Mouse (Mus musculus) ES-E14 (cell line): ENCODE measurements at regions not wholly inside any gene's neighbourhood (a gene's known extent, or its start where the extent isn't known, plus 50 kb on each side); places are given as distances from the start of the nearest gene placed in this dataset.

ENCODE experiments used
- DNase-seq: peaks from one replicate; pipeline ENCODE4 v3.0.0-alpha.2; 2013; ENCODE audit warnings: low read depth, low spot score
- H3K27ac ChIP-seq: 2 replicates; pipeline ENCODE4 v1.5.1; 2012; ENCODE audit warnings: low read depth, mild to moderate bottlenecking, low read length, moderate library complexity, mixed read lengths; ENCODE audit not compliant: poor library complexity, insufficient read depth, severe bottlenecking
- H3K36me3 ChIP-seq: 2 replicates; pipeline ENCODE4 v1.6.1; 2012; ENCODE audit warnings: mild to moderate bottlenecking, low read length, moderate library complexity, mixed read lengths; ENCODE audit not compliant: control insufficient read depth, poor library complexity, insufficient read depth, severe bottlenecking
- H3K4me1 ChIP-seq, 2 experiments: fragments of 150-350 bp in 1 of 2; sonication (generic) in 1 of 2; 2 replicates each; pipeline ENCODE4 v1.6.1; 2012; ENCODE audit warnings: low read length in 2 of 2, mild to moderate bottlenecking in 1 of 2, mixed read lengths in 1 of 2; ENCODE audit not compliant: control insufficient read depth in 2 of 2, insufficient read depth in 2 of 2, poor library complexity in 1 of 2
- H3K4me3 ChIP-seq, 2 experiments: fragments of 150-350 bp in 1 of 2; sonication (generic) in 1 of 2; 2 replicates each; pipeline ENCODE4 v1.5.1; 2012; ENCODE audit warnings: low read length in 2 of 2, low read depth in 1 of 2, mild to moderate bottlenecking in 1 of 2, mixed read lengths in 1 of 2; ENCODE audit not compliant: insufficient read depth in 1 of 2, poor library complexity in 1 of 2, severe bottlenecking in 1 of 2
- H3K9ac ChIP-seq: 2 replicates; pipeline ENCODE4 v1.6.1; 2012; ENCODE audit warnings: low read depth, mild to moderate bottlenecking, low read length, mixed read lengths; ENCODE audit not compliant: poor library complexity, insufficient read depth, severe bottlenecking
- H3K9me3 ChIP-seq: fragments of 150-350 bp; sonication (generic); 2 replicates; pipeline ENCODE4 v1.6.1; 2012; ENCODE audit warnings: low read depth, mild to moderate bottlenecking, low read length; ENCODE audit not compliant: control insufficient read depth, insufficient read depth
- CHD2 ChIP-seq: IDR thresholded peaks from 2 replicates; pipeline ENCODE4 v1.6.1; 2014; ENCODE audit warnings: mild to moderate bottlenecking, low read depth, low read length, inconsistent platforms
- HCFC1 ChIP-seq: IDR thresholded peaks from 2 replicates; pipeline ENCODE4 v1.6.1; 2012; ENCODE audit warnings: low read length, inconsistent platforms, borderline replicate concordance; ENCODE audit not compliant: insufficient read depth
- MAFK ChIP-seq: IDR thresholded peaks from 2 replicates; pipeline ENCODE4 v1.6.1; 2014; ENCODE audit warnings: mild to moderate bottlenecking, low read depth, low read length, inconsistent platforms; ENCODE audit not compliant: insufficient read depth
- ZC3H11A ChIP-seq: IDR thresholded peaks from 2 replicates; pipeline ENCODE4 v1.6.1; 2012; ENCODE audit warnings: low read depth, mild to moderate bottlenecking, inconsistent platforms, low read length, borderline replicate concordance
- ZNF384 ChIP-seq: IDR thresholded peaks from 2 replicates; pipeline ENCODE4 v1.6.1; 2012; ENCODE audit warnings: low read depth, low read length, inconsistent platforms
- in situ Hi-C, 2 experiments: fragments of 600-800 bp; cut with MboI; formaldehyde crosslinking; loops; one replicate each; pipeline ENCODE4 v1.15.1; 2025; ENCODE audit warnings: low sequenced_read_pairs in 2 of 2, inconsistent platforms in 1 of 2; ENCODE audit not compliant: unreplicated experiment in 2 of 2

- no peak overlapping the region for H3K9ac ChIP-seq
- H3K36me3 ChIP-seq = no peaks in the 10 kb centered on the region
- in situ Hi-C loops = no loop called here
- H3K4me1 ChIP-seq = peaks cover 4 to 10% of the 10 kb centered on the region in 2 experiments; a peak in 3 of 4 replicates
- no peak overlapping the region for H3K4me3 ChIP-seq
- no peak for DNase-seq
- H3K27ac ChIP-seq = no peak overlapping the region; the same call in 1 of the 2 replicates
- TF ChIP-seq CHD2 = no peak
- peak; percentile 59; the same call in 1 of the 2 replicates for TF ChIP-seq ZNF384
- H3K9me3 ChIP-seq = no peaks in the 10 kb centered on the region
Observed at GRCm38 (mm10) chr13:60434221-60435210, 167.2 kb upstream of the Dapk1 start.

- TF ChIP-seq CHD2 = no peak
- TF ChIP-seq ZC3H11A = no peak
- peaks cover 4 to 10% of the 10 kb centered on the region in 2 experiments; a peak in 3 of 4 replicates for H3K4me1 ChIP-seq
- H3K36me3 ChIP-seq = no peaks in the 10 kb centered on the region
- no peak overlapping the region for H3K4me3 ChIP-seq
- H3K27ac ChIP-seq = no peak overlapping the region
- DNase-seq = no peak
- in situ Hi-C loops = no loop called here
- H3K9ac ChIP-seq = no peak overlapping the region
- H3K9me3 ChIP-seq = no peaks in the 10 kb centered on the region
Observed at GRCm38 (mm10) chr13:60435333-60435732, 166.4 kb upstream of the Dapk1 start.

DNA sequence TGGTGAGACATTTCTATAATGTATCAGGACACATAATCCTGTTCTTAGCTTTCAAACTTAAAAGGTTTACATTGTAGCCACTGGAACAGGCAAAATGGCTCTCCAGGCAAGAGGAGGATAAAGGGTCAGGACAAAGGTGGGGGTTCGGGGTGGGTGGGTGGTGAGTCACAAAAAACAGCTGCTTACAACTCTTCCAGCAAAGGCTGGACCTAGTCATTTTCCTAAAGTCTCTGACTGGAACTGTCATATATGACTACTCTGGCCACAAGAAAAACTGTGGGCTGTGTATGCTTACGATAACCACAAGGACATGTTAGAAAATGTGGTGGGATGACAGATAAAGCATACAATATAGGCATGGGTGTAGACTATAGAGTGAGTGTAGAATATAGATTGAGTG lies 163.6 kb upstream of the Dapk1 start:
- H3K27ac ChIP-seq = no peak overlapping the region
- TF ChIP-seq ZNF384 (no peak), HCFC1 (no peak)
- peaks cover 4 to 10% of the 10 kb centered on the region in 2 experiments; a peak in 3 of 4 replicates for H3K4me1 ChIP-seq
- H3K9ac ChIP-seq = no peak overlapping the region
- H3K4me3 ChIP-seq = no peak overlapping the region
- no peaks in the 10 kb centered on the region for H3K9me3 ChIP-seq
- in situ Hi-C loops = no loop called here
- no peaks in the 10 kb centered on the region for H3K36me3 ChIP-seq
- no peak for DNase-seq

DNA sequence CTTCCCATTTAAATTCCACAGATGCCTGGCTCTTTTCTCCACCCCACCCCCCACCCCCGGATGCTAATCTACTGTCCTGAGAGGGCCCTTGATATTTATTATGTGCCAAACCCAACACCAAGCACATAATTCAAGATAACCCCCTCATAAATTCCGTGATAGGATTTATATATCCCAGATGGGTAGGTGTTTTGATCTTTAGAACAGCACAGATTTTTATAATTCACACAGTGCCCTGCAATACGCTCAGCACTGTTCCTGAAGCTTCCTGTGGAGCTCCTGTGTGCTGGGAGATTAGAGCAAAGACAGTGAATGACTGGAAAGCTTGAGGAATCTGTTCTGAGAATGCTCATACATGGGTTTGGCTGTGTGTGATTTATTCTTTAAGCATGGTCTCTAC lies 161.2 kb upstream of the Dapk1 start:
- in situ Hi-C loops = loop anchor here in 1 of 2 experiments (10.0 kb wide), 1 partner anchor 556 kb away; no protein-coding TSS in a partner anchor
- H3K9ac ChIP-seq = no peak overlapping the region
- H3K4me3 ChIP-seq = no peak overlapping the region
- no peak overlapping the region for H3K27ac ChIP-seq
- no peak for DNase-seq
- H3K36me3 ChIP-seq = no peaks in the 10 kb centered on the region
- H3K4me1 ChIP-seq = peaks cover 2% of the 10 kb centered on the region in 2 experiments; a peak in 3 of 4 replicates
- H3K9me3 ChIP-seq = no peaks in the 10 kb centered on the region
- no peak for TF ChIP-seq ZC3H11A
- TF ChIP-seq ZNF384 = no peak
- TF ChIP-seq MAFK = no peak
- TF ChIP-seq CHD2 = no peak
- no peak for TF ChIP-seq HCFC1
